Comparison of ENCODE assay signal across 13 mouse cellular contexts in the genomic region with DNA sequence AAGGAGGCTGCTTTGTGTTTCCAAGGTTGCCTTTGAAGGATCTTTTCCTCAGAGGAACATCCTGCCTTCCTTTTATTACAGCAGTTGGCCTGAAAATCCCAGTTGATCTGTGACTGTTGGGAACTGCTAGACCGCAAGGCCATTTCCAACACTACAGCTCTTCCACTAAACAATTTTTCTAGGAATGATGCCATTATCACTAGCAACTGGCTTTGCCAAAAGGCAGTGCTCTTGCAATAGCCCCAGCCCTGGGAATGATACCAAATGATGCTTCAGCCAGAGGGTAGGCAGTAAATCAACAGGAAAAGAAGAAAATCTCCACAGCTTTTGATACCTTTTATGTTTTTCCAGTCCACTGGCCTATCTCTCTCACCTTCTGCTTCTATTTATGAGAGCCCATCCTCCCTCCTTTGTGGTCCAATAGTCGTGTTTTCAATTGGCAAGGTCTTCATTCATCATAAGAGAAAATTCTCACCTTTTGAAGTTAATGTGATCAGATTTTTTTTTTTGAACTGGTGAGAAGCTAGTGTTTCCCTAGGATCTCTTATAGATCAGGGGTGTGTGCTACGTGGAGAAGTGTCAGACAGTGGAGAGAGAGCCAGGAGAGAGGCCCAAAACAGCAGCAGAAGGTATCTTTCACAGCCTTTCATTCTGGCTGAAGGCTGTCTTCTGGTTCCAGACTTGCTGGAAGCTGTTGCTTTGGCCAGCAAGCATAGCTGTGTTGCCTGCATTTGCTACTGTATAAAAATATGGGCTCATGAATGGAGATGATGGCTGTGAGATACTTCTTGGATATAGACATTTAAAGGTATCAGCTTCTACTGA. TPM values are rescaled to one million over a fixed set of nuclear protein-coding genes. Genes with fewer than 3 reads are reported as not detected.
DNase-seq lines count a peak whose midpoint lies in the region; ATAC-seq lines count a peak whose summit lies in the region.
"Had no signal": no experiment of that assay in that cellular context is flagged by ENCODE, and none has a peak within 500 bp of the region (broad histone marks: within the 10 kb centered on the region; RNA-seq: fewer than 3 reads in every experiment).

No protein-coding gene starts in this region.

- DNase-seq in adrenal gland, adult 2 months = peak; percentile 76
- DNase-seq in adrenal gland, postnatal 4 days (ENCODE audit: low spot score in 2 of 2) = no peak
- peak; percentile 14 for DNase-seq in layer of hippocampus, adult 9-11 months
- no peak for DNase-seq in layer of hippocampus, postnatal 25 days (ENCODE audit: extremely low spot score in 1 of 2, low spot score in 1 of 2)
- peak; percentile 6 for DNase-seq in urinary bladder, postnatal 25 days (ENCODE audit: low spot score)
- no peak for DNase-seq in urinary bladder, adult 2 months (ENCODE audit: low spot score)
- DNase-seq in spleen, postnatal 36 days (ENCODE audit: low spot score in 2 of 2) = no peak
- DNase-seq: gastrocnemius, postnatal 36 days; kidney, postnatal 4 days; thymus, postnatal 25 days had no signal

- ATAC-seq in kidney, embryonic 16.5 days (ENCODE audit: low FRiP score, low TSS enrichment) = no peak

- H3K27me3 ChIP-seq in kidney, embryonic 16.5 days (ENCODE audit: insufficient read depth, low read length) = peaks cover 30% of the 10 kb centered on the region

- H3K4me3 ChIP-seq in kidney, embryonic 16.5 days (ENCODE audit: low read length) = no peak overlapping the region
- H3K4me3 ChIP-seq: embryonic facial prominence, embryonic 10.5 days had no signal

- H3K27ac ChIP-seq in kidney, embryonic 16.5 days (ENCODE audit: low read length) = no peak overlapping the region
- H3K27ac ChIP-seq: embryonic facial prominence, embryonic 10.5 days had no signal

- H3K4me2 ChIP-seq in kidney, embryonic 16.5 days (replicated peaks; ENCODE audit: low read depth, low read length) = no peak overlapping the region

- H3K9me3 ChIP-seq in kidney, embryonic 16.5 days (ENCODE audit: low read length) = no peaks in the 10 kb centered on the region
- H3K9me3 ChIP-seq: embryonic facial prominence, embryonic 10.5 days had no signal

- H3K4me1 ChIP-seq in kidney, embryonic 16.5 days (ENCODE audit: insufficient read depth, low read length) = peaks cover 16% of the 10 kb centered on the region

- H3K36me3 ChIP-seq in kidney, embryonic 16.5 days (ENCODE audit: insufficient read depth, low read length) = no peaks in the 10 kb centered on the region
- H3K36me3 ChIP-seq: embryonic facial prominence, embryonic 10.5 days; G1E had no signal

- no peak overlapping the region for H3K9ac ChIP-seq in kidney, embryonic 16.5 days (replicated peaks; ENCODE audit: low read length)

- WGBS in kidney, embryonic 16.5 days = 61% methylated on average over 3 of the region's 3 CpGs

RNA-seq across cellular contexts. Expression of gene Chl1, which starts 2.4 kb away (rescaled TPM):
- 1 to 10 TPM; 1.8 to 6.0 TPM for total RNA-seq in adrenal gland, adult 2 months (2021)
- 0.21 and 0.92 TPM in 2 replicates for polyA plus RNA-seq in adrenal gland, adult 2 months (2012; rRNA removed)
- total RNA-seq in adrenal gland, postnatal 4 days (2021) = 1 to 10 TPM; 9.0 to 9.4 TPM
- total RNA-seq in layer of hippocampus, postnatal 25 days (2021) = 100 to 1,000 TPM; 162 to 167 TPM
- 3.1 and 3.6 TPM in 2 replicates for polyA plus RNA-seq in urinary bladder, adult 2 months (2012; rRNA removed)
- 0.22 and 0.32 TPM in 2 replicates for polyA plus RNA-seq in kidney, embryonic 16.5 days (2015; fragmentation: Nextera tagmentation; extraction: Ambion mirVana)
- polyA plus RNA-seq: G1E had no signal

Comparison
In these comparisons a context has a peak if more than half of its experiments do, and no peak if none do; other contexts are left out.
1. DNase-seq: peak in adrenal gland, adult 2 months (single experiment), layer of hippocampus, adult 9-11 months (single experiment) and urinary bladder, postnatal 25 days (single experiment); none in adrenal gland, postnatal 4 days (0 of 2), layer of hippocampus, postnatal 25 days (0 of 2), urinary bladder, adult 2 months (single experiment) and spleen, postnatal 36 days (0 of 2).
2. RNA of gene Chl1, which starts 2.4 kb away (total RNA-seq): 162 to 167 TPM in layer of hippocampus, postnatal 25 days; 9.0 to 9.4 TPM in adrenal gland, postnatal 4 days and 1.8 to 6.0 TPM in adrenal gland, adult 2 months; every median in the first group is over 10 times any median in the second.